Mouse (Mus musculus) heart, postnatal 0 days (tissue): ENCODE measurements around the gene S1pr1.

Experiments
- CTCF ChIP-seq: IDR thresholded peaks from 2 replicates; pipeline ENCODE4 v1.5.1; 2016; ENCODE audit warnings: antibody characterized with exemption, control low read depth, low read depth
- EP300 ChIP-seq: IDR thresholded peaks from 2 replicates; pipeline ENCODE4 v1.6.1; 2016; ENCODE audit warnings: antibody characterized with exemption, low read depth

DNA sequence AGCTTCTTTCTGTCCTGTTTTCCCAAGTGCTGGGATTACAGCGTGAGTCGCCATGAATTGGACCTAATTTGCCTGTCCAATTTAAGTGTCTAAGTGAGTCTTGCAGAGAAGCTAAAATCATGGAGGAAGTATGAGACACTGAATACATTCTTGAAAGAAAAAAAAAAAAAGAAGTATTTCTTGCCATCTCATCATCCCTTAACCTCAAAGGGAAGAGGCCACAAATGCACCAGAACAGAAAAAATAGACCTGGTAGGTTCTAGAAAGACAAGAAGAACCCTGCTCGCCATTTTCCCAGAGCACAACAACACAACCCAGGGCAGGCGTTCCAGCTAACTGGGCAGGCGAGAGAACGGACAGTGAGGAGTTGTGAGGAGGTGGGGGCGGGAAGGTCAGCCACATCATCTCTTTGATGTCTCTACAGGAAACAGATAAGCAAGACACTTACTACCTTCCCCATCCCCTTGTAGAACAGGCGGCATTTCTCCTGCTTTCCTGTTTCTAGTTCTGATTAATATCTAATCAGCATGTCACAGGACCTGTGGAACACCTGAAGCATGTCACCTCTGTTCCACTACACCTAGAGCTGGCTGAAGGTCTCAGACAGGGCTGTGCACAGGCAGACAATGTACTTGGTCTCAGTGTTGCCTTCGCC, 10.5 kb downstream of the S1pr1 start:
- no peak for TF ChIP-seq CTCF
- TF ChIP-seq EP300 = no peak
